Mouse (Mus musculus) bone marrow, adult 2 months (tissue): ENCODE measurements at regions not wholly inside any gene's neighbourhood (a gene's known extent, or its start where the extent isn't known, plus 50 kb on each side); places are given as distances from the start of the nearest gene placed in this dataset.
"Not testable (repeated sequence)": the region's sequence is repeated elsewhere in the genome, so short reads cannot be mapped to it uniquely, and the experiment has no call there.

ENCODE experiments used
- CTCF ChIP-seq: fragments of 200-500 bp; IDR thresholded peaks from 2 replicates; pipeline ENCODE4 v1.5.1; 2011; ENCODE audit warnings: low read length, control low read depth; ENCODE audit not compliant: control insufficient read depth, insufficient read depth
- POLR2A ChIP-seq: fragments of 200-500 bp; IDR thresholded peaks from 2 replicates; pipeline ENCODE4 v1.6.1; 2011; ENCODE audit warnings: low read depth, mild to moderate bottlenecking, control low read depth, low read length, borderline replicate concordance; ENCODE audit not compliant: control insufficient read depth

GRCm38 (mm10) chr14:76936051-76936450 is 100.5 kb upstream of the Ccdc122 start:
- not testable (repeated sequence) for TF ChIP-seq CTCF, POLR2A
